Mouse (Mus musculus) heart, postnatal 14 days (tissue): Measurements from ENCODE around the gene 1700025G04Rik. TPM values are rescaled to one million over a fixed set of nuclear protein-coding genes. Genes with fewer than 3 reads are reported as not detected.

Source experiments
- DNase-seq, 2 experiments: peaks; one replicate each; pipeline ENCODE4 v3.0.0; 2021 to 2022
- intact Hi-C: fragments of 180-260 bp; cut with DNase I; formaldehyde crosslinking; loops from one replicate; pipeline ENCODE4 v1.15.1; 2025
- total RNA-seq, 2 experiments: library from RNA; stranded (reverse); gene quantifications; 2 replicates each; pipeline ENCODE4 v1.2.3; 2021

Gene 1700025G04Rik
- total RNA-seq, 2 experiments from 2014 or later: 41.5 to 44.4 TPM

- no peak for DNase-seq
- intact Hi-C loops: no loop called here
Measured at GRCm38 (mm10) chr1:152038086-152038485, 51.8 kb downstream of the 1700025G04Rik start.

GRCm38 (mm10) chr1:152037589-152037988 is 52.3 kb downstream of the 1700025G04Rik start:
- intact Hi-C loops: no loop called here
- no peak for DNase-seq

- intact Hi-C loops: no loop called here
- DNase-seq: no peak
Measured at GRCm38 (mm10) chr1:152034766-152035165, 55.2 kb downstream of the 1700025G04Rik start.

- intact Hi-C loops: no loop called here
- no peak for DNase-seq
Measured at GRCm38 (mm10) chr1:152033731-152034130, 56.2 kb downstream of the 1700025G04Rik start.

GRCm38 (mm10) chr1:152032144-152032543 is 57.8 kb downstream of the 1700025G04Rik start:
- DNase-seq: no peak
- intact Hi-C loops: no loop called here

GRCm38 (mm10) chr1:152030546-152030945 is 59.4 kb downstream of the 1700025G04Rik start:
- intact Hi-C loops: no loop called here
- no peak for DNase-seq

- intact Hi-C loops: no loop called here
- no peak for DNase-seq
Measured at GRCm38 (mm10) chr1:152028718-152029117, 61.2 kb downstream of the 1700025G04Rik start.

GRCm38 (mm10) chr1:152026762-152027161 is 63.2 kb downstream of the 1700025G04Rik start:
- intact Hi-C loops: no loop called here
- no peak for DNase-seq

- intact Hi-C loops: no loop called here
- DNase-seq: no peak
Measured at GRCm38 (mm10) chr1:152025308-152025707, 64.6 kb downstream of the 1700025G04Rik start.

- intact Hi-C loops: no loop called here
- DNase-seq: no peak
Measured at GRCm38 (mm10) chr1:152024019-152024787, 65.7 kb downstream of the 1700025G04Rik start.

GRCm38 (mm10) chr1:152020812-152021211 is 69.1 kb downstream of the 1700025G04Rik start:
- intact Hi-C loops: no loop called here

GRCm38 (mm10) chr1:152020070-152020469 is 69.9 kb downstream of the 1700025G04Rik start:
- intact Hi-C loops: no loop called here

More at GRCm38 (mm10) chr1:152020812-152021211, 69.1 kb downstream of the 1700025G04Rik start:
- DNase-seq: no peak

GRCm38 (mm10) chr1:152019196-152019595 is 70.7 kb downstream of the 1700025G04Rik start:
- intact Hi-C loops: loop anchor here (5.0 kb wide), 1 partner anchor 68 kb away; no protein-coding TSS in a partner anchor
- peak; percentile 18 to 29 for DNase-seq

More at GRCm38 (mm10) chr1:152020070-152020469, 69.9 kb downstream of the 1700025G04Rik start:
- DNase-seq: no peak

GRCm38 (mm10) chr1:152018322-152018721 is 71.6 kb downstream of the 1700025G04Rik start:
- intact Hi-C loops: loop anchor here (5.0 kb wide), 1 partner anchor 69 kb away; no protein-coding TSS in a partner anchor

GRCm38 (mm10) chr1:152016663-152017062 is 73.3 kb downstream of the 1700025G04Rik start:
- intact Hi-C loops: loop anchor here (5.0 kb wide), 1 partner anchor 71 kb away; no protein-coding TSS in a partner anchor
- no peak for DNase-seq

More at GRCm38 (mm10) chr1:152018322-152018721, 71.6 kb downstream of the 1700025G04Rik start:
- no peak for DNase-seq

- intact Hi-C loops: loop anchor here (5.0 kb wide), 1 partner anchor 72 kb away; no protein-coding TSS in a partner anchor
- no peak for DNase-seq
Measured at GRCm38 (mm10) chr1:152015555-152016125, 74.3 kb downstream of the 1700025G04Rik start.

GRCm38 (mm10) chr1:152011741-152012140 is 78.2 kb downstream of the 1700025G04Rik start:
- intact Hi-C loops: no loop called here
- no peak for DNase-seq

- DNase-seq: no peak
- intact Hi-C loops: no loop called here
Measured at GRCm38 (mm10) chr1:152010251-152010980, 79.5 kb downstream of the 1700025G04Rik start.

GRCm38 (mm10) chr1:152008473-152008991 is 81.4 kb downstream of the 1700025G04Rik start:
- intact Hi-C loops: no loop called here
- DNase-seq: peak; percentile 11 to 12

GRCm38 (mm10) chr1:152006529-152006928 is 83.4 kb downstream of the 1700025G04Rik start:
- no peak for DNase-seq
- intact Hi-C loops: no loop called here
